Mouse (Mus musculus) embryo, embryonic 11.5 days (tissue): ENCODE data around the gene C87436.

Source experiments
- DNase-seq: peaks from one replicate; pipeline ENCODE4 v3.0.0-alpha.2; 2012; ENCODE audit warnings: low read depth, low spot score

C87436 gene

GRCm38 (mm10) chr6:86426358-86426757 lies 11.8 kb upstream of the C87436 start, which contains the start of gene Gm44790:
Gm44790 (plus strand) TSS chr6:86426658.
- no peak for DNase-seq

GRCm38 (mm10) chr6:86431531-86431930 lies 6.6 kb upstream of the C87436 start:
- DNase-seq, result no peak

DNA sequence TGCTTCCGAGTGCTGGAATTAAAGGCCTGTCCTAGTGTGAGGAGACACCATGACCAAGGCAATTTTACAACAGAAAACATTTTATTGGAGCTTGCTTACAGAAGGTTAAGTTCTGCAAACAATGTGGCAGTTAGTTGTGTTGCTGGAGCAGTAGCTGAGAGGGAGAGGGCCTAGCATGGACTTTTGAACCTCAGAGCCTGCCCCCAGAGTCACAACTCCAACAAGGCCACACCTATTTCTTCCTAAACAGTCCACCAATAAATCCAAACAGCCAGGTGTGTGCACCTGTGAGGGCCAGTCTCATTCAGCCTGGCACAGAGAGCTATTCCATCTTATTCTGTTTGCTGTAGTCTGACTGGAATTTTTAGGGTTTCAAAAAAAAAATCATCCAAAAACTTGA lies 4.5 kb upstream of the C87436 start:
- no peak for DNase-seq

DNA sequence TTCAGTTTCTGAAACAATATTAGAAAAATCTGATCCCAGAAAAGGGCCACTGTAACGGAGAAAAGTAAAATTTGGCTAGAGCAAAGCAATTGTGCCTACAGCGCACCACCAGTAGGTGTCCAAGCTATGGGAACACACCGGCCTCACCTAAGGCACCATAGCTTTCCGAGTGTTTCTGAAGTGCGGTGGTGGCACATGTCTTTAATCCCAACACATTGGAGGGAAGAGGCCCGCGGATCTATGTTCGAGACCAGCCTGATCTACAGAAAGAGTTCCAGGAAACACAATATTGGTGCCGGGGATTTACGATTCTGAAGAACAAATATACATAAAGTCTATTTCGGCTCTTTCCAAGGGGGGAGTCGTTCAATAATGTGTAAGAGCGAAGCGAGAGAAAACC lies 463 bp upstream of the C87436 start:
- DNase-seq, result peak; percentile 29

GRCm38 (mm10) chr6:86439119-86439496 lies 934 bp downstream of the C87436 start:
- DNase-seq, result peak; percentile 9

DNA sequence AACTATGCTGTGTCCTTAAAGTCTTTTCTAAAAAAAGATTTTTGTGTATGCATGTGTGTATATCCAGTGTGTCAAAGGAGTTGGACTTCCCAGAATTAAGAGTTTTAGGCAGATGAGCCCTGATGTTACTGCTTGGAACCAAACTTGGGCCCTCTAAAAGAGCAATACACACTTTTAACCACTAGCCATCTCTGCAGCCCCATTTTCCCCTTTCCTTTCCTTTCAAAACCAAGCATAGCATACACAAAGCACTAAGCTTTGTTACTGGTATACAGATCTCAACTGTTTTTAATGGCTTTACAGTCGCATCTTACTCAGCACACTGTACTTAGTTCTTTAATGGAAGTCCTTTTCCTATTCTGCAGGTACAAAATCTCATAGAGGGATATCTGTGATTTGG lies 1.4 kb downstream of the C87436 start:
- no peak for DNase-seq

DNA sequence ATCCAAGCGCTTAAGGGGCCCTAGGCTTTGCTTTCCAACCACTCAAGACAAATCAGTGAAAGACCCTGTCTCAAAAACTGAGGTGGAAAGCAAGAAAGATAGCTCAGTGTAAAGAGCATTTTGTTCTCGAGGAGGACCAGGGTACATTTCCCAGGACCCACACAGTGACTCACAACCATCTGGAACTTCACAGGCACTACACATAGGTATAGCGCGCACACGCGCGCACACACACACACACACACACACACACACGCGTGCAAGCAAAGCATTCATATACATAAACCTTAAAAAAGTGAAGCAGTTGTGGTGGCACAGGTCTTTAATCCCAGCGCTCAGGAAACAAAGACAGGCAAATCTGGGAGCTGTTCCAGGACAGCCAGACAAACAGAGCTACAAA lies 3.4 kb downstream of the C87436 start:
- DNase-seq, result no peak

DNA sequence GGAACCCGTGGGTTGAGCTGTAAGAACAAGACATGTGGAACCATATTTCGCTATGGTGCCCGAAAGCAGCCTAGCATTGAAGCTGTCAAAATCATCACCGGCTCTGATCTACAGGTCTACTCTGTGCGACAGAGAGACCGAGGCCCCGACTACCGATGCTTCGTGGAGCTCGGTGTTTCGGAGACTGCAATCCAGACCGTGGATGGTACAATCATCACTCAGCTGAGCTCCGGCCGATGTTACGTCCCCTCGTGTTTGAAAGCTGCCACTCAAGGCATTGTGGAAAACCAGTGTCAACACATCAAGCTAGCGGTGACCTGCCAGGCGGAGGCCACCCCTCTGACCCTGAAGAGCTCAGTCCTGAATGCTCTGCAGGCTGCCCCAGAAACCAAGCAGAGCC lies 7.4 kb downstream of the C87436 start:
- no peak for DNase-seq

- no peak for DNase-seq
Measured at GRCm38 (mm10) chr6:86446927-86447568, 8.9 kb downstream of the C87436 start.

DNA sequence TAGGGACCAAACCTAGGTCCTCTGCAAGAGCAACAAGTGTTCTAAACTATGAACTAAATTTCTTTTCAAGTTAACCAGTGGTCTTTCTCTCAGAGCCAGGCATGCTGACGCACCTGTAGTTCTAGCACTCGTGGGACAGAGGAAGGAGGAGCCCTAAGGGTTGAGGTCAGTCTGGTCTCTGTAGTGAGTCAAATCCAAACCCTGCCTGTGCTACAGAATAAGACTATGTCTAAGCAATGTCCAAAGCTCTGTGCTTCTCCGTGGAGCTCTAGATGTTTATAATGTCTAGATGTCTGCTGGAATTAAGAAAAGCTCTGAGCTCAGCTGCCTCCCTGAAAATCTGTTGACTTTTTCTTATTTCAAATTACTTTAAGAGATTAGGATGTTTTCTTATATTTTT lies 18.6 kb downstream of the C87436 start:
- DNase-seq, result no peak

DNA sequence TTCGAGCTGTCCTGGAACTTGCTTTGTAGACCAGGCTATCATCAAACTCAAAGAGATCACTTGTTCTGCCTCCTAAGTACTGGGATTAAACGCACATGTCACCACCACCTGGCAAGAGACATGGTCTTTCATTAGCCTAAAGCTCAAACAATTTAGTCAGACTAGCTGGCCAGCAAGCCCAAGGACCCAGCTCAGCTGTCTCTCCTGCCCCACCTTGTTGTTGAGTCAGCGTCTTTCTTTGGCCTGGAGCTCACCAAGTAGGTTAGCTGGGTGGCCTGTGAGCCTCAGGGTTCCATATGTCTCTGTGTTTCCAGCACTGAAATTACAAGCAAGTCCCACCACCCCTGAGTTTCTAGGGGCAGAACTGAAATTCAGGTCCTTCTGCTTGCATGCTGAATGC lies 24.9 kb downstream of the C87436 start:
- DNase-seq, result no peak

GRCm38 (mm10) chr6:86471317-86471716 lies 33.1 kb downstream of the C87436 start:
- DNase-seq, result no peak

DNA sequence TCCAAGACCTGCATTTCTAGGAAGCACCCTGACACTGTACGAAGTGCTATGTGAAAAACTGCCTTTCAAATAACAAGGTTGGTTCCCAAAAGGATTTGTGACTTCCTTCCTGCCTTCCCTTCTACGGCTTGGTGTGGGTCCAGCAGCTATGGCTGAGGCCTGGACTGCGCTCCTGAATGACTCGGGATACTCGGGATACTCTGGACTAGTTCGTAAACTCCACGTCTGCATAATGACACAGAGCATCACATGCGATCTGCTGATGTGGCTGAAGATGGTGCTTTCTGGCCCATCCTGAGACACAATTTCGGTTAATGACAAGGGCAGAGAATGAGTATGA lies 33.6 kb downstream of the C87436 start:
- no peak for DNase-seq

GRCm38 (mm10) chr6:86472100-86472955 lies 34.2 kb downstream of the C87436 start:
- peak; percentile 100 for DNase-seq

DNA sequence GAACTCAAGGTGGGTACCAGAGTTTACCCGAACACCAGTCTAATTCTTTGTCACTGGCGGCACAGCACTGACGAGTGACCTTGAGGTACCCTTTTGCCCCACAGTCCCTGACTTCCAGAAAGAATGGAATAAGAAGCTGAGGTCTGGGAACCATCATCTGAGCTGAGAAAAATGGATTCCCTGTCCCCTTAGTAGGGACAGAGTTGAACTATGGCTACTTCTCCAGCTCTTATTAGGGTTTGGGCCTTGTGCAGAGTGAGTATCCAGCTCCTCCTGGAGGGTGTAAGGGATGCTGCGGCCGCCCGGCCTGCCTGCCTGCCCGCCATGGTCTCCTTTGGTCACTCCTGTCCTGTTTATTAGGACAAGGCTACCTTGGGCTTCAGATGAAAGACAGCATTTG lies 34.9 kb downstream of the C87436 start:
- DNase-seq, result no peak

- DNase-seq, result no peak
Measured at GRCm38 (mm10) chr6:86474072-86474471, 35.9 kb downstream of the C87436 start.

- no peak for DNase-seq
Measured at GRCm38 (mm10) chr6:86474646-86475181, 36.5 kb downstream of the C87436 start.

- DNase-seq, result no peak
Measured at GRCm38 (mm10) chr6:86475462-86476167, 37.4 kb downstream of the C87436 start.

GRCm38 (mm10) chr6:86476931-86477330 lies 38.8 kb downstream of the C87436 start:
- DNase-seq, result no peak

GRCm38 (mm10) chr6:86479311-86479710 lies 41.1 kb downstream of the C87436 start:
- DNase-seq, result no peak

GRCm38 (mm10) chr6:86479816-86480188 lies 41.6 kb downstream of the C87436 start:
- DNase-seq, result no peak

DNA sequence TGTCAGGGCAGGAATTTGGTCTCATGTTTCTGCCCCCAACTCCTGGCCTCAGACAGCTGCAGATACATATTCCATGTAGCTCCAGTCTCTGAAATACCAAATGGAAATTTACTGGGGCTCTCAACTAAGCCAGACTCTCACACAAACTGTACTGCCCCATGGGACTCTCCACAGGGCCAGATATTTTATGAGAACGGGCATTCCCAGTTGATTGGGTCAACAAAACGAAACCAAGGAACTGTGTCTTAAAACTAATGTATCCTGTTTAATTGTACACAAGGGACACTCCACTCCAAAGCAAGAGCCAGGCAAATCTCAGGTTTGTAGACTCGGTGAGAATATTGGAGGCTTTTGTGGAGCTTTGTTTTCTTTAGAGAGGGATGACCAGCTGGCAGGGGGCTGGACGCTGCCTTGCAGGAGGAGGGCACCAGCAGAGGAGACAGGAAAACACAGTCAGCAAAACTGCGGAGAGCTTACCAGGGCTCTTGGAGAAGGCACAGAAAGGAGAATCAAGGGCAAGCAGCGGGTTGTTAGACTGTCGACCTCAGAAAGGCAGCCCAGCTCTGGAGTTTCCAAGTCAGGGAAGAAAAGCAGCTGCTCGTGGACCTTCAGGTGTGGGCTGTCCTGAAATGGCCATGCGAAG lies 42.1 kb downstream of the C87436 start:
- peak; percentile 36 for DNase-seq
